Mouse (Mus musculus) spleen, adult 2 months (tissue): Measurements from ENCODE around the gene Pitpnm3.

Experiments
- CTCF ChIP-seq: fragments of 200-500 bp; IDR thresholded peaks from 2 replicates; pipeline ENCODE4 v1.5.1; 2011; ENCODE audit warnings: mild to moderate bottlenecking, inconsistent platforms; ENCODE audit not compliant: insufficient read depth, insufficient read length, insufficient replicate concordance; ENCODE audit errors: extremely low read depth
- POLR2A ChIP-seq: fragments of 200-500 bp; IDR thresholded peaks from 2 replicates; pipeline ENCODE4 v1.6.1; 2011; ENCODE audit warnings: low read depth, low read length, inconsistent platforms

- no peak for TF ChIP-seq CTCF
- TF ChIP-seq POLR2A = no peak
These were observed 4.7 kb downstream of the Pitpnm3 start for GRCm38 (mm10) chr11:72130905-72131304.
